Mouse (Mus musculus): Measurements from ENCODE around the gene Galnt12. TPM values are rescaled to one million over a fixed set of nuclear protein-coding genes. Genes with fewer than 3 reads are reported as not detected.

The Galnt12 gene
- polyA plus RNA-seq (2015; fragmentation: Illumina TruSeq; extraction: RNeasy Lipid Tissue Mini Kit (QIAGEN cat#74804); ENCODE audit: low read depth, low replicate concordance): 1.6 TPM

GRCm38 (mm10) chr4:47091493-47092386, at the start of gene Galnt12:
Gene Galnt12 (plus strand): TSS chr4:47091909.

GRCm38 (mm10) chr4:47056791-47057509, 34.8 kb upstream of the Galnt12 start, which contains the start of gene Anks6:
Gene Anks6 (minus strand): TSS chr4:47057427.

Other genes with a start within 250 kb of the Galnt12 start
- gene Gabbr2, start 100.0 kb upstream of the Galnt12 start, polyA plus RNA-seq (2015; fragmentation: Illumina TruSeq; extraction: RNeasy Lipid Tissue Mini Kit (QIAGEN cat#74804); ENCODE audit: low read depth, low replicate concordance): 129 TPM
- gene Anks6, start 34.5 kb upstream of the Galnt12 start, polyA plus RNA-seq (2015; fragmentation: Illumina TruSeq; extraction: RNeasy Lipid Tissue Mini Kit (QIAGEN cat#74804); ENCODE audit: low read depth, low replicate concordance): 8.0 TPM
- gene Col15a1, start 116.3 kb downstream of the Galnt12 start, polyA plus RNA-seq (2015; fragmentation: Illumina TruSeq; extraction: RNeasy Lipid Tissue Mini Kit (QIAGEN cat#74804); ENCODE audit: low read depth, low replicate concordance): 7.7 TPM

Measured in brain, adult 10 weeks (tissue).